Mouse (Mus musculus) heart, embryonic 15.5 days (tissue): ENCODE data around the gene Gm44790. TPM values are rescaled to one million over a fixed set of nuclear protein-coding genes. Genes with fewer than 3 reads are reported as not detected.
A peak's percentile ranks its signal among the peaks of the same experiment; 100 is the strongest.

ENCODE experiments used
- ATAC-seq: fragments of 200-750 bp; cut with Nextera tagmentation; replicated peaks from 2 replicates; pipeline ENCODE4 v1.8.0; 2017; ENCODE audit warnings: low read depth, moderate TSS enrichment; ENCODE audit not compliant: insufficient number of reproducible peaks, insufficient read depth, low FRiP score
- H3K27ac ChIP-seq: fragments of 300-500 bp; sonication (generic); 2 replicates; pipeline ENCODE4 v1.5.1; 2015; ENCODE audit warnings: mild to moderate bottlenecking, inconsistent platforms
- H3K27me3 ChIP-seq: fragments of 300-500 bp; sonication (generic); 2 replicates; pipeline ENCODE4 v1.6.1; 2015; ENCODE audit warnings: inconsistent platforms
- H3K36me3 ChIP-seq: fragments of 300-500 bp; sonication (generic); 2 replicates; pipeline ENCODE4 v1.6.1; 2015; ENCODE audit warnings: mild to moderate bottlenecking, inconsistent platforms
- H3K4me1 ChIP-seq: fragments of 300-500 bp; sonication (generic); replicated peaks from 2 replicates; pipeline ENCODE4 v1.6.1; 2015; ENCODE audit warnings: inconsistent platforms
- H3K4me2 ChIP-seq: fragments of 300-500 bp; sonication (generic); 2 replicates; pipeline ENCODE4 v1.6.1; 2015; ENCODE audit warnings: inconsistent platforms, mild to moderate bottlenecking, moderate library complexity
- H3K4me3 ChIP-seq: fragments of 300-500 bp; sonication (generic); 2 replicates; pipeline ENCODE4 v1.5.1; 2015; ENCODE audit warnings: mild to moderate bottlenecking, inconsistent platforms
- H3K9ac ChIP-seq: fragments of 300-500 bp; sonication (generic); 2 replicates; pipeline ENCODE4 v1.6.1; 2015; ENCODE audit warnings: mild to moderate bottlenecking, inconsistent platforms
- H3K9me3 ChIP-seq: fragments of 300-500 bp; sonication (generic); replicated peaks from 2 replicates; pipeline ENCODE4 v1.6.1; 2016; ENCODE audit warnings: inconsistent platforms
- WGBS: fragments of 180-500 bp; shearing (Covaris S2); methylation state at CpG from one replicate; pipeline ENCODE4 v1.1.7; 2015; ENCODE audit warnings: mixed read lengths; 5-methylcytosine and 5-hydroxymethylcytosine counted together
- polyA plus RNA-seq: library from polyadenylated mRNA; unstranded; fragments of >200 nt; fragmentation: Nextera tagmentation; extraction: Ambion mirVana; gene quantifications from 2 replicates; pipeline ENCODE4 v1.2.1, GENCODE M21; 2015

The Gm44790 gene
- polyA plus RNA-seq, 1 experiment from 2014 or later: not detected

DNA sequence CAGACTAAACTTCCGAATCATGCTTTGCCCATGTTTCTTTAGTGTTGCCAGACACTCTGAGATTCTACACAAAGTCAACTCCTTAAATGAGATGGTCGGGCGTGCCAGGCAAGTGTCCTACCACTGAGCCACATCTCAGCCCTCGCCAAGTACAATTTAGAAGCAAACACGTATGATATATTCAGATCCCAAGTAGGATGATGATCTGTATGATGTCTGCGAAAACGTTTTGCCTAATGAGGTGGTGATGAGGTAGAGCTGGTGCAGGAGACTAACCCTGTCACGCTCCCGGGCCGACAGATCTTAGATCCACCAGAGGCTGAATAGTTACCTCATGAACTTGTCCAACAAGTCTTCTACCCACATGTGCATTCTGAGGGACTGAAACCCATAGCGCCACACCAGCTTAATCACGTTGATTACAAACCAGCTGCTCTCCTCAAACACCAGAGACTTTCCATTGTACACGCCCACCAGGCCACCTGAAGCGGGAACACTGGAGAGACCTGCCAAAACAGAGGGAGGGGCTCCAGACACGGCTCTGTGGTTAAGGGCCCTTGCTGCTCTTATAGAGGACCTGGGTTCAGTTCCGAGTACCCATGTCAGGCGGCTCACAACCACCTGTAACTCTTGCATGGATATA lies 32.3 kb upstream of the Gm44790 start:
- ATAC-seq: no peak
- Histone ChIP-seq H3K27ac (no peak overlapping the region), H3K36me3 (peaks cover 35% of the 10 kb centered on the region), H3K9me3 (no peaks in the 10 kb centered on the region), H3K27me3 (no peaks in the 10 kb centered on the region), H3K9ac (no peak overlapping the region), H3K4me2 (no peak overlapping the region), H3K4me3 (no peak overlapping the region), H3K4me1 (peaks cover 25% of the 10 kb centered on the region)
- 87% methylated on average over 17 of the region's 17 CpGs for WGBS

DNA sequence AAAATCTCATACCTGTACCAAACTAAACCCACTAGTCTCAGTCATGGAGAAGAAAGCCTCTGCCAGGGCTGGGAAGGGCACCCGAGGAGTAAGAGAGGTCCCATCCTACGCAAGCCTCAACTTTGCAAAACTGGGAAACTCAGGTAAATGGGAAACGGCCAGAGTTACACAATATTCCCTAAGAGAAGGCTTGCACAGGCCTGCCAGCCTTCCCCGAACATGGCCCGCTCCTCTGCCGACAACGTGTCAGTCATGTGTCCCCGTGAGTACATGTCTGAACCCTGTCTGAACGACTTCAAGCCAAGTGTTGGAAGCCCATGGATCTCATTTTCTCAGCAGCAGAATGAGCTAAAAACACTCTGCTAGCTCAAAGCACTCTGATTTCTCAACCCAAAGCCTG lies 31.4 kb upstream of the Gm44790 start:
- WGBS: 65% methylated on average over 9 of the region's 9 CpGs
- Histone ChIP-seq H3K36me3 (peaks cover 27% of the 10 kb centered on the region), H3K27me3 (no peaks in the 10 kb centered on the region), H3K4me1 (peaks cover 25% of the 10 kb centered on the region), H3K27ac (no peak overlapping the region; the same call in 1 of the 2 replicates), H3K9ac (no peak overlapping the region), H3K4me2 (peak overlapping the region; percentile 78), H3K9me3 (no peaks in the 10 kb centered on the region), H3K4me3 (0 out of 2 replicates have a peak overlapping the region, but pooled peaks have one; percentile 9)
- ATAC-seq: no peak

DNA sequence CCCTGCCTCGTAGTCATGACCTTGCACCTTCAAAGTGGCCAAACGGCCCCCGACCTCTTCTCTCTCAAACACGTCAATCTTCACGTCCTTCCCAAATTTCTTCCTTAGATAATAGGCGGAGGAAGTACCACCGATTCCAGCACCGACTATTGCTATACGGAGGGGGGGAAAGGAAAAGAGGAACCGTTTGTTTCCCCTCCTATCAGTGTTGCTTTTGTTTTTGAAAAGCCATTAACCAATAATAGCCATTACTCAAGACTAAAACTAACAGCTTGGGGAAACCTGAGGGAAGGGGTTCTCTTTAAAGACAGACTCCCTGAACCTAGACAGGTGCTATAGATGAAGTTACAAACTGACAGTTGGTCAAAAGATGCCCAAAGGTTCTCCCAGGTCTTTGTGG lies 30.5 kb upstream of the Gm44790 start:
- peak overlapping the region; percentile 85 for H3K27ac ChIP-seq
- H3K4me2 ChIP-seq: peak overlapping the region; percentile 78
- ATAC-seq: no peak
- H3K27me3 ChIP-seq: no peaks in the 10 kb centered on the region
- peak overlapping the region; percentile 76 for H3K4me3 ChIP-seq
- H3K9me3 ChIP-seq: no peaks in the 10 kb centered on the region
- H3K9ac ChIP-seq: peak overlapping the region; percentile 88
- peaks cover 28% of the 10 kb centered on the region for H3K4me1 ChIP-seq
- peaks cover 18% of the 10 kb centered on the region for H3K36me3 ChIP-seq
- WGBS: 25% methylated on average over 10 of the region's 10 CpGs

DNA sequence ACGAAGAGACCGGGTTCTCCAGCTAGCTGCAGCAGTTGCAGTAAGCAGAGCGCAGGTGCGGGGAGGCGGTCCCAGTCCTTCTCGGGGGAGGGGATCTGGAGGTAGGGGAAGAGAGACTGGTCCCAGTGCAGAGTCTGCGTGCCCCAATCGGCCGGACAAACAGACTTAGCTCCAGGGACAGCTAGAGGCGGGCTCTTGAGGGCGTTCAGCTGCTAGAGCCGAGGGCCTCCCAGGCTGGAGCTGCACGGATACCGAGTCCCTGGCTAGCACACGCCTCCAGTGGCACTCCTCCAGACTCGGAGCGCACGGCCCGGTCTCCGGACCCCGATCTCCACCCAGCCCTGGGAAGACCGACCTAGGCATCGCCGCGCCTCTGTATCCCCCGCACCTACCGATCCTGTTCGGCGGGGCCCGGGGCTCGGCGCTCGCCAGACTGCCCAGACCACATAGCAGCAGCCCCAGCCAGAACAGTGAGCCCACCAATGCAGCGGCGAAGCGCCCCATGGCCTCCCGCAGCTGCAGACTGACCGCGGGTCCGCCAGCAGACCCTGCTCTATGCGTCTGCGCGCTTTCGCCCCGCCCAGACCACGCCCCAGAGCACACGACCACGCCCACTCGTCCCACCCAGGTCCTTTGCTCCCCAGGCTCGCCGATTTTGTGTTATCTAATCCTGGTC lies 29.7 kb upstream of the Gm44790 start, which contains the start of gene Pcyox1:
TSS of gene Pcyox1 (minus strand) at position 574 of the 676 bp plus-strand sequence.
- Histone ChIP-seq H3K27ac (peak within 1 kb of the TSS; percentile 85), H3K9ac (peak within 1 kb of the TSS; percentile 88), H3K36me3 (peaks cover 10% of the 10 kb centered on the region), H3K4me1 (peaks cover 29% of the 10 kb centered on the region), H3K27me3 (no peaks in the 10 kb centered on the region), H3K4me3 (peak within 1 kb of the TSS; percentile 76), H3K9me3 (no peaks in the 10 kb centered on the region), H3K4me2 (peak within 1 kb of the TSS; percentile 78)
- peak; percentile 95 for ATAC-seq
- WGBS: under 1% methylated on average over 49 of the region's 51 CpGs

DNA sequence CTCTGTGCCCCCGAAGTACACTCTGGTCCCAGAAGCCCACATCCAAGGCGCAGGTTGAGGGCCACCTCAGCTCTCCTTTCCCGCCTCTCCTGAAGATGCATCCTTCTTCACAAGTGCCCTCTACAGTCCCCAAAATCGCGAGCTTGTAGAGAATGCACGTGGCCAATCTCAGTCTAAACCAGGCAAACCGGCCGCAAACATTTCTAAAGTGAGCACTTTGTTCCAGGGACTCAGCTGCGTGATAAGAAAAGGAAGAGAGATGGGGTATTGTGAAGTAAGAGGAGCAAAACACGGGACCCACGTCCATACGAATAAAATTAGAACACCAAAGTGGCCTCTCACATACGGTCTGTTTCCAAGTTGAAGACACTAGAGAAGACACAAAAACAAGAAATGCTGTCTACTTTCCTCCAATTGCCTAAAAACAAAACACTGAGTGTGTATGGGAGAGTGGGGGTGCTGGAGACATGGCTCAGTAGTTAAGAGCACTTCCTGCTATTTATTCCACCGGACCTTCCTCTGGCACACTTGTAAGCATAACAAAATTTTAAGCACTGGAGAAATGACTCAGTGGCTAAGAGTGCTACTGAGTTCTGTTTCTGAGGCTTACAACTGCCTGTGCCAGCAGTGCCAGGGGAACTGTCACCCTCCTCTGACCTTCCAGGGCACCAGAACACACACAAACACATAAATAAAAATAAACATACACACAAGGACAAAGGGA lies 29.0 kb upstream of the Gm44790 start:
- H3K27me3 ChIP-seq: no peaks in the 10 kb centered on the region
- H3K4me1 ChIP-seq: peaks cover 29% of the 10 kb centered on the region
- 3% methylated on average over 14 of the region's 14 CpGs for WGBS
- H3K27ac ChIP-seq: peak overlapping the region; percentile 85
- peaks cover 3% of the 10 kb centered on the region; the same call in 1 of the 2 replicates for H3K36me3 ChIP-seq
- H3K9me3 ChIP-seq: no peaks in the 10 kb centered on the region
- peak overlapping the region; percentile 78 for H3K4me2 ChIP-seq
- peak overlapping the region; percentile 88 for H3K9ac ChIP-seq
- peak overlapping the region; percentile 76 for H3K4me3 ChIP-seq
- ATAC-seq: no peak

DNA sequence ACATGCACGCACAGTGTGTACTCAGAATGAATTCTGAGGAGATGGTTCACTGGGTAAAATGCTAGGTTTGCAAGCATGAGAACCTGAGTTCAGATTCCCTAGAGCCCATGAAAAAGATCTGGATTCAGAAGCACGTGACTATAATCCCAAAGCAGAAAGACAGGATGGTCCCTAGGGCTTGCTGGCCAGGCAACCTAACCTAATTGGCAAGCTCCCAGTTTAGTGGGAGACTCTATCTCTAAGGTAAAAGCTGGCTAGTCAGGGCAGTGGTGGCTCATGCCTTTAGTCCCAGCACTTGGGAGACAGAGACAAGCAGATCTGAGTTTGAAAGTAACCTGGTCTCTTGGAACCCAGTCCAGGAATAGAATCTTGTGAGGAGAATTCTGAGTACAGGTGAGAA lies 27.5 kb upstream of the Gm44790 start:
- Histone ChIP-seq H3K4me1 (peaks cover 31% of the 10 kb centered on the region), H3K4me3 (no peak overlapping the region), H3K27ac (no peak overlapping the region), H3K4me2 (no peak overlapping the region), H3K9me3 (no peaks in the 10 kb centered on the region), H3K36me3 (no peaks in the 10 kb centered on the region; the same call in 1 of the 2 replicates), H3K27me3 (no peaks in the 10 kb centered on the region), H3K9ac (no peak overlapping the region)
- 80% methylated on average over 2 of the region's 2 CpGs for WGBS
- ATAC-seq: no peak

DNA sequence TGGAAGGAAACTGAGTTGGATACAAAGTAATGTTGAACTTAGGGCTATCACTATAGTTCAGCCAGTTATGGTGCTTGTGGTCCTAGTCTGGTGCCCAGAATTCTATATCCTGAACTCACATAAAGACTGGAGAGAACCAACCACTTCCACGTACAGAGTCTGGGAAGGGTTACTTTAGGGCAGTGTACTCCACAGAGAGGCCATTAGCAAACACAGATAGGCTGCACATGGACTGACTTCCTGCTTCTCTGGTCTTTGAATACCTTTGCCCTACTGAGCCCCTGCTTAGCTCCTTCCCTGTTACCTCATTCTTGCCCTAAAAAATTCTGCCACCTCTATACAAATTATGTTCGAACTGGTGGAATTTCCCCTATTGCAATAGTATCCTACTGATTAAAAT lies 26.5 kb upstream of the Gm44790 start:
- H3K27ac ChIP-seq: no peak overlapping the region
- ATAC-seq: no peak
- 75% methylated on average over 2 of the region's 2 CpGs for WGBS

DNA sequence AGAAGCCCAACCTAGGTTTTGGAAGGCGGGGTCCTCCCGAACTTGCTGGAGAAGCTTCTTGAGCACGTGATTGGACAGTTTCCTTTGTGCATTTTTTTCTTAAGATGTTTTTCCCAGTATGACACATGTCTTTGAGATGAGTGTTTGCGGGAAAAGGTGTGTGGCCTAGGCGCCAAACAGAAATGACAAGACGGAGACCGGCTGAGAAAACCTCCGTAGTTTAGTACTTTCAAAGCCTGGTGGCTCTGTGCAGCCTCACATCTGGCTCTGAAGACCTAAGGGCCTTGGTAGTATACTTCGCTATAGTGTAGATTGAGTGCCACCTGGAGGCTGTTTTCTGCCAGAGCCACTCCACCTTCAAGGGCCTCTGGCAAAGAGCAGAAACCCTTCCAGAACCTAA lies 25.5 kb upstream of the Gm44790 start:
- H3K27me3 ChIP-seq: no peaks in the 10 kb centered on the region
- H3K9ac ChIP-seq: 0 out of 2 replicates have a peak overlapping the region, but pooled peaks have one; percentile 3
- 3% methylated on average over 9 of the region's 9 CpGs for WGBS
- no peaks in the 10 kb centered on the region for H3K9me3 ChIP-seq
- peak overlapping the region; percentile 34 for H3K4me3 ChIP-seq
- no peaks in the 10 kb centered on the region for H3K36me3 ChIP-seq
- peaks cover 17% of the 10 kb centered on the region for H3K4me1 ChIP-seq
- no peak for ATAC-seq
- H3K4me2 ChIP-seq: peak overlapping the region; percentile 57
- H3K27ac ChIP-seq: no peak overlapping the region

More for the DNA sequence above, 26.5 kb upstream of the Gm44790 start:
- H3K9ac ChIP-seq: no peak overlapping the region
- no peaks in the 10 kb centered on the region for H3K9me3 ChIP-seq
- H3K4me2 ChIP-seq: no peak overlapping the region
- H3K27me3 ChIP-seq: no peaks in the 10 kb centered on the region
- no peak overlapping the region for H3K4me3 ChIP-seq
- H3K36me3 ChIP-seq: no peaks in the 10 kb centered on the region
- H3K4me1 ChIP-seq: peaks cover 24% of the 10 kb centered on the region

DNA sequence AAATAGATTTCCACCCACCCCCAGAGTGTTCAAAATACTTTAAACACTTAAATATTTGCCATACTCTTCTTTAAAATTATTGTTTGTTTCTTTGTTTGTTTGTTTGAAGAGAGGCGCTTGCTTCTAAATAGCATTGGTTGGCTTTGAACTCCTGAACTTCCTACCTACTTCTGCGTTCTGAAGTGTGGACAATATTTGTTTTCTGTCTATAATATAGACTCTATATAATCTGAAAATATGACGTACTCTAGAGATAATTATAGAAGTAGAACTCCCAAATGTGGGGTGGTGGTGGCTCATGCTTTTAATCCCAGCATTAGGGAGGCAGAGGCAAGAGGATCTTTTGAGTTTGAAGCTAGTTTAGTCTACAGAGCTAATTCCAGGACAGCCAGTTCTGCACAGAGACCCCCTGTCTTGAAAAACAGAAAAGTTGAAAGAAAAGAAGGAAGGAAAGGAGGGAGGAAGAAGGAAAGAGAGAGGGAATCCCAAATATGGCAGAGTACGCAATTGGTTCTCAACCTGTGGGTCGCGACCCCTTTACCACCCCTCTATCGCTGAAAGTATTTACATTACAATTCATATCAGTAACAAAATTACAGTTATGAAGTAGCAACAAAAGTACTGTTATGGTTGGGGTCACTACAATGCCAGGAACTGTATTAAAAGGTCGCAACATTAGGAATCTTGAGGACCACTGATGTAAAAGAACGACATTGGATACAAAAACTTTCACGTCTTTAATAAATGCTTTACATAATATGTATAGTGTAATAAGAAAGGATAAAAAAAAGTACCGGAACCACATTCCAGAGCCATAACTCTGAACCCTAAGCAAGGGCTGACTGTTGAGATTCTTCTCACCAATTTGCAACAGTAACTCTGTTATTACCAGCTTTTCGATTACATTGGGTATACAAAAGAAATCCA lies 23.5 kb upstream of the Gm44790 start:
- no peaks in the 10 kb centered on the region; the same call in 1 of the 2 replicates for H3K36me3 ChIP-seq
- no peaks in the 10 kb centered on the region for H3K9me3 ChIP-seq
- WGBS: 34% methylated on average over 12 of the region's 12 CpGs
- H3K9ac ChIP-seq: peak overlapping the region; percentile 91; the same call in 1 of the 2 replicates
- peak overlapping the region; percentile 66 for H3K4me2 ChIP-seq
- H3K4me1 ChIP-seq: peaks cover 18% of the 10 kb centered on the region
- 0 out of 2 replicates have a peak overlapping the region, but pooled peaks have one; percentile 100 for H3K27ac ChIP-seq
- peak overlapping the region; percentile 94 for H3K4me3 ChIP-seq
- ATAC-seq: no peak
- no peaks in the 10 kb centered on the region for H3K27me3 ChIP-seq

DNA sequence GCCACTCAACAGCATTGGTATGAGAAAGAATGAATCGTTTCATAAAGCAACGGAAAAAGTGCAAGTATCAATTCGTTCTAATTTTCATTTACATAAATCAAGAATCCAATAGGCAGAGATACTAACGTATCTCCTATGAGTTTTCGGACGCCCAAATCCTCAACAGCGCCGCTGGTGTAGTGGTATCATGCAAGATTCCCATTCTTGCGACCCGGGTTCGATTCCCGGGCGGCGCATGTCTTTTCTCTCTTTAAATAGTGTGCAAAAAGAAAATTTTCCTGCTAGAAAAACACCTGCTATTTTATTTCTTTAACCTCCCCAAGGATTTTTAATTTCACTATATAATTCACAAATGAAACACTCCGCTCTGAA lies 22.7 kb upstream of the Gm44790 start:
- Histone ChIP-seq H3K27ac (peak overlapping the region; percentile 100), H3K4me1 (peaks cover 18% of the 10 kb centered on the region), H3K4me2 (peak overlapping the region; percentile 66), H3K36me3 (no peaks in the 10 kb centered on the region; the same call in 1 of the 2 replicates), H3K27me3 (no peaks in the 10 kb centered on the region), H3K9me3 (no peaks in the 10 kb centered on the region), H3K4me3 (peak overlapping the region; percentile 94), H3K9ac (0 out of 2 replicates have a peak overlapping the region, but pooled peaks have one; percentile 91)
- WGBS: 1% methylated on average over 15 of the region's 15 CpGs
- ATAC-seq: peak; percentile 43; the same call in 1 of the 2 replicates
